Mouse (Mus musculus) erythroblast, embryonic 14.5 days (primary cell): Measurements from ENCODE around the gene Rab27a.

Source experiments
- GATA1 ChIP-seq: IDR thresholded peaks from 2 replicates; pipeline ENCODE4 v1.6.1; 2012; ENCODE audit warnings: low read length, inconsistent platforms, mixed read lengths
- TAL1 ChIP-seq: IDR thresholded peaks from 3 replicates; pipeline ENCODE4 v1.6.1; 2012; ENCODE audit warnings: low read length, inconsistent platforms, mixed read lengths

DNA sequence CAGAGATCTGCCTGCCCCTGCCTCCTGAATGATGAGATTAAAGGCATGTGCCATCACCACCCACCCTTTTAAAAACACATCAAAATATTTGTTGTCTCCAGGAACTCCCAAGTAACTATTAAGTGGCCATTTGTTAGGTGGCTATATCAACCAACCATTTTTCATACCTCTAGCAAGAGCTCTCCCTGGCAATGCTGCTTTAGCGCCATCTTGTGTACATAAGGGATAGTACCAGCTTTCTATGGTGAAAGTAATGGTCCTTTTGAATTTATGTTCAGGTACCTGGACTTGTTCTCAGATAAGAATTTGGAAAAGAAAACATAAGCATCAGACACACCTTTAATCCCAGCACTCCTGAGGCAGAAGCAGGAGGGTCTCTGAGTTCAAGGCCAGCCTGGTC lies 47.1 kb downstream of the Rab27a start:
- no peak for TF ChIP-seq TAL1
- no peak for TF ChIP-seq GATA1
